Mouse (Mus musculus) B cell, adult 67 days (primary cell): ENCODE measurements around the gene Ciapin1. TPM values are rescaled to one million over a fixed set of nuclear protein-coding genes. Genes with fewer than 3 reads are reported as not detected.

Experiments
- total RNA-seq, 2 experiments: library from RNA; stranded (reverse); gene quantifications; 4 replicates each; pipeline ENCODE4 v1.2.4; 2023

The Ciapin1 gene
- total RNA-seq = 10 to 100 TPM; 65.6 to 69.9 TPM

GRCm38 (mm10) chr8:94837662-94838574 lies at the start of gene Ciapin1, which contains the start of gene Coq9:
Ciapin1 (minus strand) TSS chr8:94838358.
Coq9 (plus strand) TSS chr8:94838321.

GRCm38 (mm10) chr8:94876197-94876730 lies 38.1 kb upstream of the Ciapin1 start, which contains the start of gene Dok4:
Dok4 (minus strand) TSS chr8:94876330.

GRCm38 (mm10) chr8:94857346-94858173 lies 19.4 kb upstream of the Ciapin1 start, which contains the start of gene Polr2c:
Polr2c (plus strand) TSS chr8:94857450.

GRCm38 (mm10) chr8:94810153-94810552 lies 28.0 kb downstream of the Ciapin1 start, which contains the start of gene Ccl17:
Ccl17 (plus strand) TSS chr8:94810453.

GRCm38 (mm10) chr8:94771941-94772670 lies 66.1 kb downstream of the Ciapin1 start, which contains the start of gene Cx3cl1:
Cx3cl1 (plus strand) TSS chr8:94772009.

Other genes with a start within 250 kb of the Ciapin1 start
- gene Rspry1, start 236.4 kb downstream of the Ciapin1 start, total RNA-seq = 10 to 100 TPM; 31.6 to 33.0 TPM
- gene Fam192a, start 236.4 kb downstream of the Ciapin1 start, total RNA-seq = 10 to 100 TPM; 39.5 to 53.4 TPM
- gene Arl2bp, start 171.8 kb downstream of the Ciapin1 start, total RNA-seq = 100 to 1,000 TPM in 1 of 2 experiments, 10 to 100 TPM in 1; 88.8 to 102 TPM
- not detected for gene Pllp, start 142.1 kb downstream of the Ciapin1 start, total RNA-seq
- not detected for gene Ccl22, start 92.8 kb downstream of the Ciapin1 start, total RNA-seq
- gene Cx3cl1, start 66.3 kb downstream of the Ciapin1 start, total RNA-seq = not detected
- gene Ccl17, start 27.9 kb downstream of the Ciapin1 start, total RNA-seq = not detected
- gene Coq9, start within 50 bp of the Ciapin1 start, total RNA-seq = 10 to 100 TPM; 36.0 to 39.0 TPM
- 10 to 100 TPM; 64.8 to 75.8 TPM for gene Polr2c, start 19.1 kb upstream of the Ciapin1 start, total RNA-seq
- gene Dok4, start 38.0 kb upstream of the Ciapin1 start, total RNA-seq = 1 to 10 TPM; 3.7 to 3.8 TPM
- under 1 TPM in 1 of 2 experiments, not detected in 1; 0.93 TPM for gene Ccdc102a, start 79.7 kb upstream of the Ciapin1 start, total RNA-seq
- 1 to 10 TPM; 1.2 to 2.3 TPM for gene Adgrg5, start 85.3 kb upstream of the Ciapin1 start, total RNA-seq
- 1 to 10 TPM; 3.1 to 3.7 TPM for gene Adgrg1, start 136.4 kb upstream of the Ciapin1 start, total RNA-seq
- gene Adgrg3, start 179.3 kb upstream of the Ciapin1 start, total RNA-seq = not detected
- not detected for gene Drc7, start 216.7 kb upstream of the Ciapin1 start, total RNA-seq
- gene Katnb1, start 242.8 kb upstream of the Ciapin1 start, total RNA-seq = 10 to 100 TPM; 15.4 to 18.8 TPM